Mouse (Mus musculus) heart, adult 8-10 months (tissue): ENCODE results near the gene Dmbx1. TPM values are rescaled to one million over a fixed set of nuclear protein-coding genes. Genes with fewer than 3 reads are reported as not detected.

Experiments used
- DNase-seq: peaks from one replicate; pipeline ENCODE4 v3.0.0; 2022; ENCODE audit warnings: low spot score
- total RNA-seq, 4 experiments: library from RNA; stranded (reverse); gene quantifications; 2 replicates each; pipeline ENCODE4 v1.2.4; 2022

The Dmbx1 gene
- total RNA-seq, 4 experiments from 2014 or later: not detected

GRCm38 (mm10) chr4:115886875-115887274 is 52.9 kb downstream of the Dmbx1 start:
- DNase-seq: no peak

GRCm38 (mm10) chr4:115885846-115886245 is 53.9 kb downstream of the Dmbx1 start:
- no peak for DNase-seq

GRCm38 (mm10) chr4:115884022-115884421 is 55.7 kb downstream of the Dmbx1 start, which contains the start of gene Kncn:
Gene Kncn (plus strand): TSS chr4:115884400.
- DNase-seq: no peak

- DNase-seq: no peak
These were observed 57.5 kb downstream of the Dmbx1 start for GRCm38 (mm10) chr4:115882195-115882594.

- DNase-seq: no peak
These were observed 58.5 kb downstream of the Dmbx1 start for GRCm38 (mm10) chr4:115881183-115881582.

- DNase-seq: no peak
These were observed 60.9 kb downstream of the Dmbx1 start for GRCm38 (mm10) chr4:115878828-115879227.

GRCm38 (mm10) chr4:115878216-115878678 is 61.5 kb downstream of the Dmbx1 start:
- DNase-seq: no peak

GRCm38 (mm10) chr4:115873231-115873630 is 66.5 kb downstream of the Dmbx1 start:
- DNase-seq: no peak

- no peak for DNase-seq
These were observed 70.1 kb downstream of the Dmbx1 start for GRCm38 (mm10) chr4:115869512-115870210.

Other genes with a start within 250 kb of the Dmbx1 start
- 10 to 100 TPM; 39.9 to 43.2 (median 42.3) TPM for gene Efcab14, start 202.2 kb downstream of the Dmbx1 start, total RNA-seq
- 1 to 10 TPM in 3 of 4 experiments, under 1 TPM in 1; 0.47 to 2.5 (median 1.4) TPM for gene Tex38, start 158.9 kb downstream of the Dmbx1 start, total RNA-seq
- 100 to 1,000 TPM; 110 to 119 (median 113) TPM for gene Atpaf1, start 155.1 kb downstream of the Dmbx1 start, total RNA-seq
- gene Mob3c, start 111.8 kb downstream of the Dmbx1 start, total RNA-seq: 1 to 10 TPM; 3.2 to 4.1 (median 3.4) TPM
- gene Mknk1, start 100.7 kb downstream of the Dmbx1 start, total RNA-seq: 10 to 100 TPM; 22.2 to 27.6 (median 25.6) TPM
- gene Kncn, start 55.5 kb downstream of the Dmbx1 start, total RNA-seq: not detected
- not detected for gene 6430628N08Rik, start 49.3 kb downstream of the Dmbx1 start, total RNA-seq
- under 1 TPM in 3 of 4 experiments, not detected in 1; 0.34 to 0.82 (median 0.49) TPM for gene Faah, start 78.0 kb upstream of the Dmbx1 start, total RNA-seq
- 10 to 100 TPM; 30.3 to 34.5 (median 32.7) TPM for gene Nsun4, start 114.0 kb upstream of the Dmbx1 start, total RNA-seq
- 1,000 to 10,000 TPM; 1,639 to 1,931 (median 1,745) TPM for gene Uqcrh, start 135.1 kb upstream of the Dmbx1 start, total RNA-seq
- gene Lrrc41, start 135.3 kb upstream of the Dmbx1 start, total RNA-seq: 10 to 100 TPM; 24.4 to 26.0 (median 25.7) TPM
- gene Rad54l, start 183.8 kb upstream of the Dmbx1 start, total RNA-seq: under 1 TPM; 0.06 to 0.53 (median 0.17) TPM
- 10 to 100 TPM; 58.8 to 63.2 (median 62.0) TPM for gene Pomgnt1, start 183.9 kb upstream of the Dmbx1 start, total RNA-seq
- gene Lurap1, start 211.4 kb upstream of the Dmbx1 start, total RNA-seq: 1 to 10 TPM; 3.6 to 5.3 (median 4.9) TPM
- under 1 TPM in 1 of 4 experiments, not detected in 3; 0.55 TPM for gene Tspan1, start 227.7 kb upstream of the Dmbx1 start, total RNA-seq
- gene 1700042G07Rik, start 233.4 kb upstream of the Dmbx1 start, total RNA-seq: not detected
- gene Gm49337, start 233.5 kb upstream of the Dmbx1 start, total RNA-seq: not detected